Mouse (Mus musculus): ENCODE results near the gene Smpdl3b.
A peak's percentile ranks its signal among the peaks of the same experiment; 100 is the strongest.
"Not testable (repeated sequence)": the region's sequence is repeated elsewhere in the genome, so short reads cannot be mapped to it uniquely, and the experiment has no call there.

The Smpdl3b gene

GRCm38 (mm10) chr4:132756974-132757373, at the start of gene Smpdl3b:
Smpdl3b (minus strand) TSS chr4:132757252.
- peak; percentile 80 for DNase-seq (ENCODE audit: extremely low read depth, insufficient read length, low spot score)

GRCm38 (mm10) chr4:132806620-132807191, 49.7 kb upstream of the Smpdl3b start:
- no peak for DNase-seq (ENCODE audit: extremely low read depth, insufficient read length, low spot score)

GRCm38 (mm10) chr4:132805599-132806197, 48.6 kb upstream of the Smpdl3b start:
- no peak for DNase-seq (ENCODE audit: extremely low read depth, insufficient read length, low spot score)

DNA sequence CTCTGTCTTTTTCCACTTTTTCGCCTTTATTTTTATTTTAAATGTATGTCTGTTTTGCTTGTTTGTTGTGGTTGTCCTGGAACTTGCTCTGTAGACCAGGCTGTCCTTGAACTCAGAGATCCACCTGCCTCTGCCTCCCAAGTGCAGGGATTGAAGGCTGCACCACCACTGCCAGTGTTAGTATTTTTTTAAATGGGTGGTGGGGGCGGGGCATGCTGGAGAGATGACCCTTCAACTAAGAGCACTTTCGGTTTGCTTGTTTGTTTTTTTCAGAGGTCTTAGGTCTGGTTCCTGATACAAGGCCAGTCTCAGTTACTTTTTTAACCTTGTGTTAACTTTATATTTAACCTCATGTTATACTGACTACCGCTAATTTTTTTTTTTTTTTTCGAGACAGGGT, 48.1 kb upstream of the Smpdl3b start:
- no peak for DNase-seq (ENCODE audit: extremely low read depth, insufficient read length, low spot score)

DNA sequence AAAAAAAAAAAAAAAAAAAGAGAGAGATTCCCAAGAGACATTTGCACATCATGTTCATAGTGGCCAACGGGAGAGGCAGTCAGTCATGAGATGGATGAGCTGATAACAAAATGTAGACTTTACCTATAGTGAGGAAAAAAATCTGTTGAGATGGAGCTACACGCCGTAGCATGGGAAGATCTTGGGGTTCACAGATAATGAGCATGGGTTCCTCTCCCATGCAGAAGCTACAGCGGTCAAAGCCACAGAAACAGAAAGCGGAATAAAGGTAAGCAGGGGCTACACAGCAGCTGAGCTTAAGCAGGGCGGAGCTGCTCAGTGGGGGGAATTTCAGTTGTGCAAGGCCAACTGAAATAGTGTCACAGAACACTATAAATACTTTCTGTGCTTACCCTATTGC, 47.3 kb upstream of the Smpdl3b start:
- no peak for DNase-seq (ENCODE audit: extremely low read depth, insufficient read length, low spot score)

DNA sequence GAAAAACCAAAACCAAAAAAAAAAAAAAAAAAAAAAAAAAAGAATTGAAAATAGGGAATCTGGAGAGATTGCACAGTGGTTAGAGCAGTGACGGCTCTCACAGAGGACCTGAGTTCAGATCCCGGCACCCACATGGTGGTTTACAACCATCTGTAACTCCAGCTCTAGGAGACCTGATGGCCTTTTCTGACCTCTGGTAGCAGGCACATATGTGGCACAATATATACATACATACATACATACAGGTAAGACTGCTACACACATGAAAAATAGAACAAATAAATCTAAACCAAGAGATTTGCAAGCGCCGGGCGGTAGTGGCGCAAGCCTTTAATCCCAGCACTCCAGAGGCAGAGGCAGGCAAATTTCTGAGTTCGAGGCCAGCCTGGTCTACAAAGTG, 46.8 kb upstream of the Smpdl3b start:
- no peak for DNase-seq (ENCODE audit: extremely low read depth, insufficient read length, low spot score)

DNA sequence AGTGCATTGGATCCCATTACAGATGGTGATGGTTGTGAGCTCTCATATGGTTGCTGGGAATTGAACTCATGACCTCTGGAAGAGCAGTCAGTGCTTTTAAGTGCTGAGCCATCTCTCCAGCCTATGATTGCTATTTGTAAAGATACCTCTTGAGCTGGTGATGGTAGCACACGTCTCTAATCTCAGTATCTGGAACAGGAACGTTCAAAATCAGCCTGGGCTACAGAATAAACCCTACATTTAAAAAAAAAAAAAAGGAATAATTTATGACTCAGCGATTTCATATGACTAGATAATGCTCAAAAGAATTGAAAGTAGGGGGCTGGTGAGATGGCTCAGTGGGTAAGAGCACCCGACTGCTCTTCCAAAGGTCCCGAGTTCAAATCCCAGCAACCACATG, 46.2 kb upstream of the Smpdl3b start:
- no peak for DNase-seq (ENCODE audit: extremely low read depth, insufficient read length, low spot score)

GRCm38 (mm10) chr4:132802171-132802637, 45.2 kb upstream of the Smpdl3b start:
- no peak for DNase-seq (ENCODE audit: extremely low read depth, insufficient read length, low spot score)

DNA sequence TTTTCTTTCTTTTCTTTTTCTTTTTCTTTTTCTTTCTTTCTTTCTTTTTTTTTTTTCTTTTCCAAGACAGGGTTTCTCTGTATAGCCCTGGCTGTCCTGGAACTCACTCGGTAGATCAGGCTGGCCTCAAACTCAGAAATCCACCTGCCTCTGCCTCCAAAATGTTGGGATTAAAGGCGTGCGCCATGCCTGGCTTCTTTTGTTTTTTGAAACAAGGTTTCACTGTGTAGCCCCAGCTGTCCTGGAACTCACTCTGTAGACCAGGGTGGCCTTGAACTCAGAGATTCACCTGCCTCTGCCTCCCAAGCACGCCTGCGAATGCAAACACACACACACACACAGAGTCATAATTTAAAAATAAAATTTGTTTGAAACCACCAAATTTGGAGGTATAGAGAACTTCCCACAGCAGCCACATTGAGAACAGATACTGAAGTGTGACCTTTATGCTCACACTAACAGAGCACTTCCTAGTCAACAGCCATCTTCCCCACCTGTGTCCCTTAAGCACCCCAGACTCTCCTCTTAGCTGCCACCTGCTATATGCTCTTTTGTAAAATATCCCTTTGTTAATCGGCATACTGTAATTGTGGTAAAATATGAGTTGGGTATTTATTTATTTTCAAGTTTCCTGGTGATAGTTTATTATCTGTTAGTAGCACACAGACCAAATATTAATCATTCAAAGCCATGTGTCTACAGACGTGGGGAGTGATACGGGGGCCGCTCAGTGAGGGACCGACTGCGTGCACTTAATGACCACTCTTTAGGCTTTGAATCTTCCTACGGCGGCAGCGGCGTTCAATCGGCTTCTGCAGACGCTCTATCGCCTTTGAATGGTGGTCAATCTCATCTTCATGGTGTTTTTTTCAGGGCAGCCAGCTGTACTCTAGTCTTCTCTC, 44.4 kb upstream of the Smpdl3b start:
- DNase-seq (ENCODE audit: extremely low read depth, insufficient read length, low spot score): no peak

- no peak for DNase-seq (ENCODE audit: extremely low read depth, insufficient read length, low spot score)
Observed at GRCm38 (mm10) chr4:132799845-132800244, 42.8 kb upstream of the Smpdl3b start.

DNA sequence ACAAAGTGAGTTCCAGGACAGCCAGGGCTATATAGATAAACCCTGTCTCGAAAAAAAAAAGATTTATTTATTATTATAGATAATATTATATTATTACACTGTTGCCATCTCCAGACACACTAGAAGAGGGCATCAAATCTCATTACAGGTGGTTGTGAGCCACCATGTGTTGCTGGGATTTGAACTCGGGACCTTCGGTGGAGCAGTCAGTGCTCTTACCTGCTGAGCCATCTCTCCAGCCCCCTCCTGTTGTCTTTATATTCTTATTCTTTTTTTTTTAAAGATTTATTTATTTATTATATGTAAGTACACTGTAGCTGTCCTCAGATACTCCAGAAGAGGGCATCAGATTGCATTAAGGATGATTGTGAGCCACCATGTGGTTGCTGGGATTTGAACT, 41.6 kb upstream of the Smpdl3b start:
- not testable (repeated sequence) for DNase-seq (ENCODE audit: extremely low read depth, insufficient read length, low spot score)

GRCm38 (mm10) chr4:132798028-132798427, 41.0 kb upstream of the Smpdl3b start:
- no peak for DNase-seq (ENCODE audit: extremely low read depth, insufficient read length, low spot score)

GRCm38 (mm10) chr4:132797461-132797860, 40.4 kb upstream of the Smpdl3b start:
- DNase-seq (ENCODE audit: extremely low read depth, insufficient read length, low spot score): no peak

GRCm38 (mm10) chr4:132796196-132796886, 39.3 kb upstream of the Smpdl3b start, which contains the start of gene Themis2:
Themis2 (minus strand) TSS chr4:132796387.
- DNase-seq (ENCODE audit: extremely low read depth, insufficient read length, low spot score): no peak

GRCm38 (mm10) chr4:132795171-132795570, 38.1 kb upstream of the Smpdl3b start:
- no peak for DNase-seq (ENCODE audit: extremely low read depth, insufficient read length, low spot score)

- DNase-seq (ENCODE audit: extremely low read depth, insufficient read length, low spot score): no peak
Observed at GRCm38 (mm10) chr4:132794760-132795159, 37.7 kb upstream of the Smpdl3b start.

DNA sequence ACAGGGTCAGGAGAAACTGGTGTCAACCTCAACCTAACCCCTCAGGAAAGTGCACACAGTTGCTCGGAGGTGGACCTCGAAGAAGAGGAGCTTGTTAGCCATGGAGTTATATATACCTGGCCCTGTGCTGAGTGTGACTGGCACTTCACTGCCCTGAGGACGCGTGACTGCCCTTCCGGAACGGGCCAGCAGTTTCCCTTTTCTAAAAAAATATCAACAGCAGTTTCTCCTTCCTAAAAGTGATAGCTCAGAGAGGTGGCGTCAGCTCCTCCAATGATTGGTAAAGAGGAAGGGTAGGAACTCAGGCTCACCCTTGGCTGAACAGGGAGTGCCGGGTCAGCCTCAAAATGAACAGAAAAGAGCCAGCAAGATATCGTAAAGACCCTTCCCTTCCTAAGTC, 37.0 kb upstream of the Smpdl3b start:
- no peak for DNase-seq (ENCODE audit: extremely low read depth, insufficient read length, low spot score)

GRCm38 (mm10) chr4:132793322-132794004, 36.4 kb upstream of the Smpdl3b start:
- not testable (repeated sequence) for DNase-seq (ENCODE audit: extremely low read depth, insufficient read length, low spot score)

DNA sequence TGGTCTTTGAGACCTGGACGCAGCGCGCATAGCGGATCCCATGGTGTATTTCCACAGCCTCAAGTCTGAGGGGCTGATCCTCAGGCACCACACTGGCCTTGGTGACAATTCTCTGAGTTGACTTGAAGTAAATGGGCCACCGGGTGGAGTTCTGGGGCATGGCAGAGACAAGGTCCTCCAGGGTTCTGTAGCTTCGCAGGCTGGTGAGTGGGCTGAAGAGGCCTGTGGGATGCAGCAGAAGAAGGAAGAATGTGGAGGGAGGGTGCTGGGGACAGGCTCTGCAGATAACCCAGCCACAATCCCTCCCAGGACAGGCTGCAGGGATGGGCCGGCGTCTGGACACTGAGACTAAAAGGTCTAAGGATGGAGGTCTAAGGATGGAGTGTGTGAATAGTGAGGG, 32.7 kb upstream of the Smpdl3b start:
- no peak for DNase-seq (ENCODE audit: extremely low read depth, insufficient read length, low spot score)

DNA sequence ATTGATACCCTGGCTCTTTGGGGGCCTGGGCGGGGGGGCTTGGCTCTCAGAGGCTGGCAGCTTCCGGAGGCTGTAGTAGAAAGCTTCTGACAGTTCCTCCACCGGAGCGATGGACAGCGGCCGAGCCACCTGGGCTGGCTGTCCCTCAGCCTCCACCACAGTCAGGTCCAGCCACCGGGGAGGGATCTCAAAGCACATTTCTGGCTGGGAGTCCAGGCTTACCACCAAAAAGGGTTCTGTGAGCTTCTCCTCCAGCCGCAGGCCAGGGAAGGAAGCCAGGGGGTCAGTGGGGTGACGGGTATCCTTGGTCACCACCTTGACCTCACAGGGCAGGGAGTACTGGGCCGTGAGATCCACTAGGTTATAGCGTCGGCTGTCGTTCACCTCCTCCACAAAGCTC, 28.2 kb upstream of the Smpdl3b start:
- DNase-seq (ENCODE audit: extremely low read depth, insufficient read length, low spot score): no peak

All from 3134 (cell line).